In genomic region chr6:91410168-91410780, GRCm38 (mm10) we compare ENCODE assay signal across 7 mouse cellular contexts. TPM values are rescaled to one million over a fixed set of nuclear protein-coding genes. Genes with fewer than 3 reads are reported as not detected.
DNase-seq lines count a peak whose midpoint lies in the region; ATAC-seq and TF ChIP-seq lines count a peak whose summit lies in the region.

No protein-coding gene starts in this region.

- 0 out of 2 replicates have a peak, but pooled peaks cover 3% of the 10 kb centered on the region for H3K4me1 ChIP-seq in lung, embryonic 16.5 days (replicated peaks; ENCODE audit: control insufficient read depth, insufficient read depth, low read length)
- peaks cover 27% of the 10 kb centered on the region for H3K4me1 ChIP-seq in limb, embryonic 10.5 days
- peaks cover 7% of the 10 kb centered on the region for H3K4me1 ChIP-seq in stomach, embryonic 16.5 days (ENCODE audit: control insufficient read depth, insufficient read depth, low read length)

- peak; percentile 23; the same call in 1 of the 2 replicates for ATAC-seq in lung, embryonic 16.5 days (ENCODE audit: low read depth)
- ATAC-seq in stomach, embryonic 16.5 days (ENCODE audit: insufficient read depth, low FRiP score), result no peak

- DNase-seq in lung, adult 18-20 months, result no peak
- DNase-seq in embryo, embryonic 9.5 days (ENCODE audit: extremely low spot score), result peak; percentile 17
- DNase-seq in limb, embryonic 10.5 days (ENCODE audit: low spot score), result peak; percentile 37
- no peak for DNase-seq in spleen, postnatal 10 days (ENCODE audit: low spot score in 2 of 2)
- no peak for DNase-seq in gastrocnemius, adult 2 months

- H3K4me3 ChIP-seq in lung, embryonic 16.5 days (ENCODE audit: low read length), result peak overlapping the region; percentile 54
- peak overlapping the region; percentile 58 for H3K4me3 ChIP-seq in limb, embryonic 10.5 days
- H3K4me3 ChIP-seq in stomach, embryonic 16.5 days (replicated peaks; ENCODE audit: low read length), result peak overlapping the region; percentile 15; the same call in 1 of the 2 replicates
- H3K4me3 ChIP-seq in gastrocnemius, adult 2 months, result no peak overlapping the region

- intact Hi-C loops in gastrocnemius, adult 2 months (cut with DNase I), result loop anchor here (5.0 kb wide), 1 partner anchor 243 kb away; no protein-coding TSS in a partner anchor

- H3K9me3 ChIP-seq in lung, embryonic 16.5 days (ENCODE audit: control insufficient read depth, low read length), result no peaks in the 10 kb centered on the region
- no peaks in the 10 kb centered on the region for H3K9me3 ChIP-seq in limb, embryonic 10.5 days (replicated peaks)
- no peaks in the 10 kb centered on the region for H3K9me3 ChIP-seq in stomach, embryonic 16.5 days (replicated peaks; ENCODE audit: control insufficient read depth, low read length)

- WGBS in lung, embryonic 16.5 days, result 1% methylated on average over 26 of the region's 26 CpGs
- 1% methylated on average over 26 of the region's 26 CpGs for WGBS in limb, embryonic 10.5 days
- under 1% methylated on average over 26 of the region's 26 CpGs for WGBS in stomach, embryonic 16.5 days

- H3K9ac ChIP-seq in lung, embryonic 16.5 days (ENCODE audit: low read length), result peak overlapping the region; percentile 55
- no peak overlapping the region for H3K9ac ChIP-seq in stomach, embryonic 16.5 days (ENCODE audit: low read length)

- peak overlapping the region; percentile 74 for H3K4me2 ChIP-seq in lung, embryonic 16.5 days (ENCODE audit: low read depth, low read length)
- 0 out of 2 replicates have a peak overlapping the region, but pooled peaks have one; percentile 36 for H3K4me2 ChIP-seq in stomach, embryonic 16.5 days (ENCODE audit: low read depth, low read length)

- no peaks in the 10 kb centered on the region for H3K36me3 ChIP-seq in lung, embryonic 16.5 days (ENCODE audit: control insufficient read depth, insufficient read depth, low read length)
- H3K36me3 ChIP-seq in limb, embryonic 10.5 days, result no peaks in the 10 kb centered on the region
- H3K36me3 ChIP-seq in stomach, embryonic 16.5 days (ENCODE audit: control insufficient read depth, insufficient read depth, low read length), result no peaks in the 10 kb centered on the region

- peaks cover 51% of the 10 kb centered on the region for H3K27me3 ChIP-seq in lung, embryonic 16.5 days (ENCODE audit: control insufficient read depth, insufficient read depth, low read depth, low read length)
- H3K27me3 ChIP-seq in limb, embryonic 10.5 days (ENCODE audit: low read depth, poor library complexity, severe bottlenecking), result peaks cover 93% of the 10 kb centered on the region
- peaks cover 71% of the 10 kb centered on the region for H3K27me3 ChIP-seq in stomach, embryonic 16.5 days (ENCODE audit: control insufficient read depth, insufficient read depth, low read length)

- H3K27ac ChIP-seq in lung, embryonic 16.5 days (ENCODE audit: low read length), result no peak overlapping the region
- H3K27ac ChIP-seq in limb, embryonic 10.5 days, result no peak overlapping the region
- no peak overlapping the region for H3K27ac ChIP-seq in stomach, embryonic 16.5 days (ENCODE audit: low read length)
- no peak overlapping the region for H3K27ac ChIP-seq in gastrocnemius, adult 2 months

- no peak for TF ChIP-seq CTCF in gastrocnemius, adult 2 months (IDR thresholded peaks at IDR 0.05)

RNA-seq across cellular contexts. Expression of gene Wnt7a, which starts 0.9 kb away (rescaled TPM):
- polyA plus RNA-seq in lung, embryonic 16.5 days (2015; fragmentation: Nextera tagmentation; extraction: Ambion mirVana), result 2.5 and 3.3 TPM in 2 replicates
- polyA plus RNA-seq in limb, embryonic 10.5 days (2016; fragmentation: Nextera tagmentation; extraction: Ambion mirVana), result 5.0 and 8.4 TPM in 2 replicates
- 0.04 and 0.36 TPM in 2 replicates for polyA plus RNA-seq in stomach, embryonic 16.5 days (2015; fragmentation: Nextera tagmentation; extraction: Ambion mirVana)
- total RNA-seq in gastrocnemius, adult 2 months (2021), result not detected

Comparison
In these comparisons a context has a peak if more than half of its experiments do, and no peak if none do; other contexts are left out.
1. DNase-seq: peak in embryo, embryonic 9.5 days (single experiment) and limb, embryonic 10.5 days (single experiment); none in lung, adult 18-20 months (0 of 2), spleen, postnatal 10 days (0 of 2) and gastrocnemius, adult 2 months (single experiment).